Mouse (Mus musculus) olfactory bulb, adult 2 months (tissue): ENCODE results near the gene Apmap. TPM values are rescaled to one million over a fixed set of nuclear protein-coding genes. Genes with fewer than 3 reads are reported as not detected.
"Not testable (repeated sequence)": the region's sequence is repeated elsewhere in the genome, so short reads cannot be mapped to it uniquely, and the experiment has no call there.

Experiments used
- H3K27ac ChIP-seq: fragments of 200-500 bp; 2 replicates; pipeline ENCODE4 v1.5.1; 2012; ENCODE audit warnings: low read depth, low read length; ENCODE audit not compliant: insufficient read depth
- H3K4me1 ChIP-seq: fragments of 200-500 bp; 2 replicates; pipeline ENCODE4 v1.6.1; 2012; ENCODE audit warnings: low read length; ENCODE audit not compliant: control insufficient read depth, insufficient read depth
- H3K4me3 ChIP-seq: fragments of 200-500 bp; 2 replicates; pipeline ENCODE4 v1.5.1; 2012; ENCODE audit warnings: mild to moderate bottlenecking, low read depth, low read length, moderate library complexity; ENCODE audit not compliant: insufficient read depth
- CTCF ChIP-seq: fragments of 200-500 bp; IDR thresholded peaks from 2 replicates; pipeline ENCODE4 v1.5.1; 2012; ENCODE audit warnings: low read depth, mild to moderate bottlenecking, low read length, moderate library complexity; ENCODE audit not compliant: insufficient read depth
- POLR2A ChIP-seq: fragments of 200-500 bp; IDR thresholded peaks from 2 replicates; pipeline ENCODE4 v1.6.1; 2012; ENCODE audit warnings: mild to moderate bottlenecking, low read depth, low read length, moderate library complexity; ENCODE audit not compliant: insufficient read depth
- WGBS: fragments of 180-500 bp; shearing (Covaris S2); methylation state at CpG from one replicate; pipeline ENCODE4 v1.1.7; 2018; 5-methylcytosine and 5-hydroxymethylcytosine counted together
- polyA plus RNA-seq: library from polyadenylated mRNA; stranded (reverse); fragments of >200 nt; gene quantifications from 2 replicates; pipeline ENCODE4 v1.2.4, GENCODE M21; 2012; ENCODE audit warnings: low replicate concordance; ENCODE audit not compliant: missing spikeins, insufficient read depth, insufficient read length

Gene Apmap
- polyA plus RNA-seq, 1 experiment: not detected

- WGBS: 84% methylated on average over 2 of the region's 2 CpGs
- no peaks in the 10 kb centered on the region for H3K4me1 ChIP-seq
- no peak overlapping the region for H3K27ac ChIP-seq
- TF ChIP-seq POLR2A: no peak
- TF ChIP-seq CTCF: no peak
- H3K4me3 ChIP-seq: no peak overlapping the region
Observed at GRCm38 (mm10) chr2:150567051-150567450, 41.3 kb downstream of the Apmap start.

- no peak overlapping the region for H3K27ac ChIP-seq
- 47% methylated on average over 3 of the region's 3 CpGs for WGBS
- TF ChIP-seq CTCF (no peak), POLR2A (no peak)
- H3K4me1 ChIP-seq: no peaks in the 10 kb centered on the region
- H3K4me3 ChIP-seq: no peak overlapping the region
Observed at GRCm38 (mm10) chr2:150558568-150558967, 49.8 kb downstream of the Apmap start.

GRCm38 (mm10) chr2:150549576-150549975 is 58.8 kb downstream of the Apmap start:
- not testable (repeated sequence) for H3K27ac ChIP-seq, H3K4me1 ChIP-seq, H3K4me3 ChIP-seq
- 89% methylated on average over 10 of the region's 10 CpGs for WGBS

Other genes with a start within 250 kb of the Apmap start
- gene 3300002I08Rik, start 245.8 kb downstream of the Apmap start, polyA plus RNA-seq: not detected in 2 replicates
- gene Zfp442, start 157.1 kb downstream of the Apmap start, polyA plus RNA-seq: not detected in 2 replicates
- gene Zfp345, start 123.5 kb downstream of the Apmap start, polyA plus RNA-seq: not detected in 2 replicates
- not detected in 2 replicates for gene Cst7, start 38.2 kb downstream of the Apmap start, polyA plus RNA-seq
- gene Acss1, start 59.9 kb upstream of the Apmap start, polyA plus RNA-seq: not detected in 2 replicates
- not detected in 2 replicates for gene Vsx1, start 80.8 kb upstream of the Apmap start, polyA plus RNA-seq
- gene Entpd6, start 140.5 kb upstream of the Apmap start, polyA plus RNA-seq: not detected in 2 replicates
- not detected in 2 replicates for gene Pygb, start 178.2 kb upstream of the Apmap start, polyA plus RNA-seq